Mouse (Mus musculus) limb, embryonic 13.5 days (tissue): ENCODE results near the gene Kcnh5. TPM values are rescaled to one million over a fixed set of nuclear protein-coding genes. Genes with fewer than 3 reads are reported as not detected.

Experiments used
- ATAC-seq: fragments of 200-750 bp; cut with Nextera tagmentation; 2 replicates; pipeline ENCODE4 v1.8.0; 2017; ENCODE audit warnings: low read depth, moderate number of reproducible peaks, moderate TSS enrichment; ENCODE audit not compliant: low FRiP score
- H3K27ac ChIP-seq: fragments of 300-500 bp; sonication (generic); 2 replicates; pipeline ENCODE4 v1.5.1; 2015; ENCODE audit warnings: inconsistent platforms, mild to moderate bottlenecking, moderate library complexity
- H3K27me3 ChIP-seq: fragments of 300-500 bp; sonication (generic); 2 replicates; pipeline ENCODE4 v1.6.1; 2015; ENCODE audit warnings: mild to moderate bottlenecking, inconsistent platforms
- H3K36me3 ChIP-seq: fragments of 300-500 bp; sonication (generic); 2 replicates; pipeline ENCODE4 v1.6.1; 2015; ENCODE audit warnings: inconsistent platforms, mild to moderate bottlenecking, moderate library complexity
- H3K4me1 ChIP-seq: fragments of 300-500 bp; sonication (generic); 2 replicates; pipeline ENCODE4 v1.6.1; 2015; ENCODE audit warnings: inconsistent platforms
- H3K4me2 ChIP-seq: fragments of 300-500 bp; sonication (generic); replicated peaks from 2 replicates; pipeline ENCODE4 v1.6.1; 2015; ENCODE audit warnings: inconsistent platforms, mild to moderate bottlenecking, moderate library complexity
- H3K4me3 ChIP-seq: fragments of 300-500 bp; sonication (generic); 2 replicates; pipeline ENCODE4 v1.5.1; 2015; ENCODE audit warnings: moderate library complexity, mild to moderate bottlenecking, inconsistent platforms
- H3K9ac ChIP-seq: fragments of 300-500 bp; sonication (generic); 2 replicates; pipeline ENCODE4 v1.6.1; 2015; ENCODE audit warnings: mild to moderate bottlenecking, inconsistent platforms
- H3K9me3 ChIP-seq: fragments of 300-500 bp; sonication (generic); 2 replicates; pipeline ENCODE4 v1.6.1; 2016; ENCODE audit warnings: inconsistent platforms
- WGBS: fragments of 180-500 bp; shearing (Covaris S2); methylation state at CpG from one replicate; pipeline ENCODE4 v1.1.7; 2015; 5-methylcytosine and 5-hydroxymethylcytosine counted together
- polyA plus RNA-seq: library from polyadenylated mRNA; unstranded; fragments of >200 nt; fragmentation: Nextera tagmentation; extraction: Ambion mirVana; gene quantifications from 2 replicates; pipeline ENCODE4 v1.2.1, GENCODE M21; 2015

Kcnh5 gene
- polyA plus RNA-seq, 1 experiment from 2014 or later, result 0.23 TPM

GRCm38 (mm10) chr12:74901331-74901730 lies 275.8 kb downstream of the Kcnh5 start:
- Histone ChIP-seq H3K9me3 (no peaks in the 10 kb centered on the region), H3K4me2 (no peak overlapping the region), H3K4me3 (no peak overlapping the region), H3K36me3 (no peaks in the 10 kb centered on the region), H3K27me3 (no peaks in the 10 kb centered on the region), H3K4me1 (no peaks in the 10 kb centered on the region), H3K9ac (no peak overlapping the region), H3K27ac (no peak overlapping the region)
- no peak for ATAC-seq
- WGBS, result 84% methylated on average over 6 of the region's 6 CpGs

GRCm38 (mm10) chr12:74900777-74901176 lies 276.4 kb downstream of the Kcnh5 start:
- Histone ChIP-seq H3K4me3 (no peak overlapping the region), H3K4me1 (no peaks in the 10 kb centered on the region), H3K27me3 (no peaks in the 10 kb centered on the region), H3K9ac (no peak overlapping the region), H3K4me2 (no peak overlapping the region), H3K36me3 (no peaks in the 10 kb centered on the region), H3K9me3 (no peaks in the 10 kb centered on the region), H3K27ac (no peak overlapping the region)
- no peak for ATAC-seq

- no peaks in the 10 kb centered on the region for H3K27me3 ChIP-seq
- no peak overlapping the region for H3K9ac ChIP-seq
- no peak overlapping the region for H3K4me3 ChIP-seq
- H3K36me3 ChIP-seq, result no peaks in the 10 kb centered on the region
- 86% methylated on average over 4 of the region's 4 CpGs for WGBS
- H3K27ac ChIP-seq, result no peak overlapping the region
- no peak for ATAC-seq
- no peaks in the 10 kb centered on the region for H3K9me3 ChIP-seq
- H3K4me1 ChIP-seq, result no peaks in the 10 kb centered on the region
- H3K4me2 ChIP-seq, result no peak overlapping the region
Observed at GRCm38 (mm10) chr12:74899055-74899454, 278.1 kb downstream of the Kcnh5 start.

GRCm38 (mm10) chr12:74898211-74898610 lies 278.9 kb downstream of the Kcnh5 start:
- no peak overlapping the region for H3K4me3 ChIP-seq
- no peaks in the 10 kb centered on the region for H3K36me3 ChIP-seq
- H3K4me1 ChIP-seq, result no peaks in the 10 kb centered on the region
- no peak overlapping the region for H3K9ac ChIP-seq
- no peaks in the 10 kb centered on the region for H3K9me3 ChIP-seq
- H3K4me2 ChIP-seq, result no peak overlapping the region
- 93% methylated on average over 9 of the region's 9 CpGs for whole genome bisulfite sequencing
- H3K27me3 ChIP-seq, result no peaks in the 10 kb centered on the region
- no peak overlapping the region for H3K27ac ChIP-seq
- no peak for ATAC-seq

GRCm38 (mm10) chr12:74894870-74895423 lies 282.2 kb downstream of the Kcnh5 start:
- no peak overlapping the region for H3K4me2 ChIP-seq
- 87% methylated on average over 11 of the region's 11 CpGs for WGBS
- H3K27me3 ChIP-seq, result no peaks in the 10 kb centered on the region
- H3K4me3 ChIP-seq, result no peak overlapping the region
- no peak for ATAC-seq
- no peak overlapping the region for H3K9ac ChIP-seq
- no peaks in the 10 kb centered on the region for H3K9me3 ChIP-seq
- H3K27ac ChIP-seq, result no peak overlapping the region
- H3K36me3 ChIP-seq, result no peaks in the 10 kb centered on the region
- H3K4me1 ChIP-seq, result no peaks in the 10 kb centered on the region

GRCm38 (mm10) chr12:74889419-74889818 lies 287.7 kb downstream of the Kcnh5 start:
- WGBS, result 60% methylated on average over 3 of the region's 3 CpGs
- Histone ChIP-seq H3K4me2 (no peak overlapping the region), H3K27ac (no peak overlapping the region), H3K9me3 (no peaks in the 10 kb centered on the region), H3K9ac (no peak overlapping the region), H3K27me3 (no peaks in the 10 kb centered on the region), H3K36me3 (no peaks in the 10 kb centered on the region), H3K4me1 (no peaks in the 10 kb centered on the region), H3K4me3 (no peak overlapping the region)
- ATAC-seq, result no peak

GRCm38 (mm10) chr12:74887064-74887463 lies 290.1 kb downstream of the Kcnh5 start:
- H3K4me1 ChIP-seq, result no peaks in the 10 kb centered on the region
- H3K9me3 ChIP-seq, result no peaks in the 10 kb centered on the region
- H3K27me3 ChIP-seq, result no peaks in the 10 kb centered on the region
- H3K36me3 ChIP-seq, result no peaks in the 10 kb centered on the region
- H3K27ac ChIP-seq, result no peak overlapping the region
- no peak overlapping the region for H3K4me2 ChIP-seq
- 80% methylated on average over 1 of the region's 1 CpGs for WGBS
- no peak for ATAC-seq
- no peak overlapping the region for H3K9ac ChIP-seq
- H3K4me3 ChIP-seq, result no peak overlapping the region

- Histone ChIP-seq H3K4me2 (no peak overlapping the region), H3K9me3 (no peaks in the 10 kb centered on the region), H3K36me3 (no peaks in the 10 kb centered on the region), H3K27me3 (no peaks in the 10 kb centered on the region), H3K4me3 (no peak overlapping the region), H3K9ac (no peak overlapping the region), H3K4me1 (no peaks in the 10 kb centered on the region), H3K27ac (no peak overlapping the region)
- 90% methylated on average over 6 of the region's 6 CpGs for WGBS
- no peak for ATAC-seq
Observed at GRCm38 (mm10) chr12:74881344-74881743, 295.8 kb downstream of the Kcnh5 start.

- no peak overlapping the region for H3K27ac ChIP-seq
- no peak overlapping the region for H3K9ac ChIP-seq
- ATAC-seq, result no peak
- no peaks in the 10 kb centered on the region for H3K27me3 ChIP-seq
- no peaks in the 10 kb centered on the region for H3K9me3 ChIP-seq
- no peaks in the 10 kb centered on the region for H3K36me3 ChIP-seq
- 61% methylated on average over 2 of the region's 2 CpGs for WGBS
- no peak overlapping the region for H3K4me2 ChIP-seq
- no peak overlapping the region for H3K4me3 ChIP-seq
- no peaks in the 10 kb centered on the region for H3K4me1 ChIP-seq
Observed at GRCm38 (mm10) chr12:74855666-74856065, 321.5 kb downstream of the Kcnh5 start.

- WGBS, result 68% methylated on average over 1 of the region's 1 CpGs
- no peak overlapping the region for H3K9ac ChIP-seq
- no peak for ATAC-seq
Observed at GRCm38 (mm10) chr12:74854263-74854662, 322.9 kb downstream of the Kcnh5 start.

GRCm38 (mm10) chr12:74850323-74850722 lies 326.8 kb downstream of the Kcnh5 start:
- no peak for ATAC-seq
- H3K9me3 ChIP-seq, result no peaks in the 10 kb centered on the region
- H3K4me3 ChIP-seq, result no peak overlapping the region
- H3K27ac ChIP-seq, result no peak overlapping the region
- H3K36me3 ChIP-seq, result no peaks in the 10 kb centered on the region
- no peaks in the 10 kb centered on the region for H3K27me3 ChIP-seq
- H3K4me1 ChIP-seq, result no peaks in the 10 kb centered on the region
- 68% methylated on average over 2 of the region's 2 CpGs for WGBS
- H3K4me2 ChIP-seq, result no peak overlapping the region
- no peak overlapping the region for H3K9ac ChIP-seq

More at GRCm38 (mm10) chr12:74854263-74854662, 322.9 kb downstream of the Kcnh5 start:
- no peaks in the 10 kb centered on the region for H3K27me3 ChIP-seq
- H3K4me2 ChIP-seq, result no peak overlapping the region
- no peaks in the 10 kb centered on the region for H3K36me3 ChIP-seq
- no peak overlapping the region for H3K4me3 ChIP-seq
- H3K4me1 ChIP-seq, result no peaks in the 10 kb centered on the region
- no peaks in the 10 kb centered on the region for H3K9me3 ChIP-seq
- H3K27ac ChIP-seq, result no peak overlapping the region

- WGBS, result 85% methylated on average over 4 of the region's 4 CpGs
- H3K36me3 ChIP-seq, result no peaks in the 10 kb centered on the region
- no peaks in the 10 kb centered on the region for H3K4me1 ChIP-seq
- H3K27me3 ChIP-seq, result no peaks in the 10 kb centered on the region
- H3K4me3 ChIP-seq, result no peak overlapping the region
- no peak overlapping the region for H3K9ac ChIP-seq
- no peaks in the 10 kb centered on the region for H3K9me3 ChIP-seq
- no peak for ATAC-seq
- H3K27ac ChIP-seq, result no peak overlapping the region
- no peak overlapping the region for H3K4me2 ChIP-seq
Observed at GRCm38 (mm10) chr12:74849912-74850311, 327.2 kb downstream of the Kcnh5 start.

GRCm38 (mm10) chr12:74848611-74849347 lies 328.4 kb downstream of the Kcnh5 start:
- H3K9me3 ChIP-seq, result no peaks in the 10 kb centered on the region
- H3K27ac ChIP-seq, result no peak overlapping the region
- no peak overlapping the region for H3K9ac ChIP-seq
- H3K36me3 ChIP-seq, result no peaks in the 10 kb centered on the region
- no peak overlapping the region for H3K4me3 ChIP-seq
- no peak overlapping the region for H3K4me2 ChIP-seq
- no peak for ATAC-seq
- no peaks in the 10 kb centered on the region for H3K4me1 ChIP-seq
- WGBS, result 88% methylated on average over 12 of the region's 12 CpGs
- no peaks in the 10 kb centered on the region for H3K27me3 ChIP-seq
